Comparison of ENCODE assay signal across 10 mouse cellular contexts in the genomic region with DNA sequence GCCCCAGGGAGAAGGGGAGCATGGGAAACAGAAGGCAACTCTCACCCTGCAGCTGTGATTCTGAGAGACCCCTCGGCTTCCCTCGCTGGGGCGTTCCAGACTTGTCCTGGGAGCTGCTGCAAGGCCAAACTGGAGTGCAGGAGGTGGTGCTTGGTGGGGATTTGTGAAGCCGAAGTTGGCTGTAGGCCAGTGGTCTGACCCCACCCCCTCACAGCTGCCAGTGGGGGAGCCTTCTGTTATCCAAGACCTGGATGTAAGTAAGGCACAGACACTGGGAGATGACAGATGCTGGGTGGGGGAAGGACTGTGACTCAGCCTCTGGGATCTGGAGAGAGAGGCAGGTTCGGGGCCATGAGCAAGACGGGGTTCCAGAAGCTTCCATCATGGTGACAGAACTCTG. TPM values are rescaled to one million over a fixed set of nuclear protein-coding genes. Genes with fewer than 3 reads are reported as not detected.
DNase-seq lines count a peak whose midpoint lies in the region; ATAC-seq lines count a peak whose summit lies in the region.
"Had no signal": no experiment of that assay in that cellular context is flagged by ENCODE, and none has a peak within 500 bp of the region (broad histone marks: within the 10 kb centered on the region; RNA-seq: fewer than 3 reads in every experiment).

No protein-coding gene starts in this region.

- no peak overlapping the region for H3K4me3 ChIP-seq in forebrain, embryonic 16.5 days (replicated peaks; ENCODE audit: low read length)
- no peak overlapping the region for H3K4me3 ChIP-seq in liver, embryonic 11.5 days (ENCODE audit: low read depth, low read length)
- H3K4me3 ChIP-seq in stomach, embryonic 15.5 days (replicated peaks), result no peak overlapping the region
- H3K4me3 ChIP-seq: neural tube, embryonic 12.5 days had no signal

- no peaks in the 10 kb centered on the region for H3K27me3 ChIP-seq in forebrain, embryonic 16.5 days (replicated peaks; ENCODE audit: control insufficient read depth, insufficient read depth, low read length)
- no peaks in the 10 kb centered on the region for H3K27me3 ChIP-seq in liver, embryonic 11.5 days (replicated peaks; ENCODE audit: control insufficient read depth, insufficient read depth, low read length)
- no peaks in the 10 kb centered on the region for H3K27me3 ChIP-seq in stomach, embryonic 15.5 days (replicated peaks)
- H3K27me3 ChIP-seq: CH12.LX; neural tube, embryonic 12.5 days had no signal

- no peak for ATAC-seq in frontal cortex, adult (ENCODE audit: low TSS enrichment)
- peak; percentile 52 for ATAC-seq in forebrain, embryonic 16.5 days
- no peak for ATAC-seq in liver, embryonic 11.5 days (replicated peaks; ENCODE audit: low FRiP score)
- peak; percentile 67; the same call in 1 of the 2 replicates for ATAC-seq in stomach, embryonic 15.5 days (ENCODE audit: insufficient read depth, low FRiP score, low read depth)
- no peak for ATAC-seq in erythroblast, adult 5-6 weeks (replicated peaks; ENCODE audit: low FRiP score, poor library complexity, severe bottlenecking)

- WGBS in forebrain, embryonic 16.5 days, result 25% methylated on average over 6 of the region's 6 CpGs
- WGBS in liver, embryonic 11.5 days, result 45% methylated on average over 6 of the region's 6 CpGs
- 11% methylated on average over 6 of the region's 6 CpGs for WGBS in stomach, embryonic 15.5 days

- DNase-seq in frontal cortex, postnatal 10 days (ENCODE audit: low spot score in 2 of 2), result peak; percentile 47 to 53
- peak; percentile 38 for DNase-seq in Muller cell, postnatal 12 days (ENCODE audit: inconsistent ontology term)
- DNase-seq in heart, postnatal 36 days, result peak; percentile 53 to 58
- peak; percentile 50 for DNase-seq in liver, embryonic 11.5 days (ENCODE audit: low spot score)

- no peak overlapping the region for H3K9ac ChIP-seq in forebrain, embryonic 16.5 days (replicated peaks; ENCODE audit: low read depth, low read length)
- no peak overlapping the region for H3K9ac ChIP-seq in liver, embryonic 11.5 days (ENCODE audit: low read depth, low read length)
- H3K9ac ChIP-seq in stomach, embryonic 15.5 days, result no peak overlapping the region
- H3K9ac ChIP-seq: neural tube, embryonic 12.5 days had no signal

- no peak overlapping the region for H3K27ac ChIP-seq in forebrain, embryonic 16.5 days (ENCODE audit: low read length)
- no peak overlapping the region for H3K27ac ChIP-seq in liver, embryonic 11.5 days (ENCODE audit: low read depth, low read length)
- H3K27ac ChIP-seq in stomach, embryonic 15.5 days, result peak overlapping the region; percentile 51; the same call in 1 of the 2 replicates
- H3K27ac ChIP-seq: neural tube, embryonic 12.5 days had no signal

- H3K9me3 ChIP-seq in forebrain, embryonic 16.5 days (ENCODE audit: control insufficient read depth, low read length), result no peaks in the 10 kb centered on the region
- H3K9me3 ChIP-seq in liver, embryonic 11.5 days (ENCODE audit: control insufficient read depth, low read length), result no peaks in the 10 kb centered on the region
- no peaks in the 10 kb centered on the region for H3K9me3 ChIP-seq in stomach, embryonic 15.5 days
- H3K9me3 ChIP-seq: neural tube, embryonic 12.5 days had no signal

- H3K4me2 ChIP-seq in forebrain, embryonic 16.5 days (ENCODE audit: low read length), result no peak overlapping the region
- H3K4me2 ChIP-seq in liver, embryonic 11.5 days, result no peak overlapping the region
- 0 out of 2 replicates have a peak overlapping the region, but pooled peaks have one; percentile 14 for H3K4me2 ChIP-seq in stomach, embryonic 15.5 days
- H3K4me2 ChIP-seq: neural tube, embryonic 12.5 days had no signal

- intact Hi-C loops in heart, postnatal 36 days (cut with DNase I), result no loop called here

- no peaks in the 10 kb centered on the region; the same call in 1 of the 2 replicates for H3K4me1 ChIP-seq in forebrain, embryonic 16.5 days (replicated peaks; ENCODE audit: control insufficient read depth, insufficient read depth, low read length)
- H3K4me1 ChIP-seq in liver, embryonic 11.5 days (replicated peaks; ENCODE audit: control insufficient read depth, insufficient read depth, low read length), result no peaks in the 10 kb centered on the region
- H3K4me1 ChIP-seq in stomach, embryonic 15.5 days, result peaks cover 9% of the 10 kb centered on the region

- H3K36me3 ChIP-seq in forebrain, embryonic 16.5 days (ENCODE audit: control insufficient read depth, insufficient read depth), result no peaks in the 10 kb centered on the region
- H3K36me3 ChIP-seq in liver, embryonic 11.5 days (ENCODE audit: control insufficient read depth, insufficient read depth, low read length), result no peaks in the 10 kb centered on the region
- H3K36me3 ChIP-seq in stomach, embryonic 15.5 days, result no peaks in the 10 kb centered on the region
- H3K36me3 ChIP-seq: neural tube, embryonic 12.5 days had no signal

RNA-seq across cellular contexts. Expression of gene Igdcc4, which starts 7.0 kb away (rescaled TPM):
- 13.8 and 15.2 TPM in 2 replicates for polyA plus RNA-seq in forebrain, embryonic 16.5 days (2015; fragmentation: Nextera tagmentation; extraction: Ambion mirVana)
- 10 to 100 TPM in 1 of 2 experiments, 1 to 10 TPM in 1; 9.8 to 10.7 TPM for total RNA-seq in heart, postnatal 36 days (2021)
- 12.0 and 15.0 TPM in 2 replicates for polyA plus RNA-seq in liver, embryonic 11.5 days (2014; fragmentation: Nextera tagmentation; extraction: Ambion mirVana)
- polyA plus RNA-seq in stomach, embryonic 15.5 days (2015; fragmentation: Nextera tagmentation; extraction: Ambion mirVana), result 27.3 and 30.6 TPM in 2 replicates
- total RNA-seq in erythroblast, adult 5-6 weeks (2015; ENCODE audit: low replicate concordance), result not detected in 2 replicates
- total RNA-seq in erythroblast, adult 5-6 weeks (2017; ENCODE audit: low replicate concordance), result 0.56 TPM in 1 of 2 replicates, not detected in the other

RNA-seq across cellular contexts. Expression of gene Igdcc3, which starts 46.8 kb away (rescaled TPM):
- polyA plus RNA-seq in forebrain, embryonic 16.5 days (2015; fragmentation: Nextera tagmentation; extraction: Ambion mirVana), result 8.3 and 8.5 TPM in 2 replicates
- under 1 TPM in 1 of 2 experiments, not detected in 1; 0.08 TPM for total RNA-seq in heart, postnatal 36 days (2021)
- polyA plus RNA-seq in liver, embryonic 11.5 days (2014; fragmentation: Nextera tagmentation; extraction: Ambion mirVana), result 4.8 and 5.5 TPM in 2 replicates
- polyA plus RNA-seq in stomach, embryonic 15.5 days (2015; fragmentation: Nextera tagmentation; extraction: Ambion mirVana), result 1.5 TPM in 2 replicates
- not detected in 2 replicates for total RNA-seq in erythroblast, adult 5-6 weeks (2015; ENCODE audit: low replicate concordance)
- total RNA-seq in erythroblast, adult 5-6 weeks (2017; ENCODE audit: low replicate concordance), result not detected in 2 replicates

Comparison
In these comparisons a context has a peak if more than half of its experiments do, and no peak if none do; other contexts are left out.
1. ATAC-seq: peak in forebrain, embryonic 16.5 days (single experiment) and stomach, embryonic 15.5 days (single experiment); none in frontal cortex, adult (single experiment), liver, embryonic 11.5 days (single experiment) and erythroblast, adult 5-6 weeks (single experiment).
2. Peak in every context shown above with its lines, with median percentiles within 50 percentile points of each other: DNase-seq.